Mouse (Mus musculus) liver, embryonic 14.5 days (tissue): ENCODE data around the gene C2cd5.

ENCODE experiments used
- CTCF ChIP-seq: IDR thresholded peaks from 2 replicates; pipeline ENCODE4 v1.5.1; 2016; ENCODE audit warnings: antibody characterized with exemption, low read depth, control low read depth
- EP300 ChIP-seq: IDR thresholded peaks from 2 replicates; pipeline ENCODE4 v1.6.1; 2016; ENCODE audit warnings: antibody characterized with exemption, low read depth

GRCm38 (mm10) chr6:143143321-143143720 is 43.4 kb upstream of the C2cd5 start:
- TF ChIP-seq EP300 (no peak), CTCF (no peak)
